Mouse (Mus musculus) right cerebral cortex, adult 18-20 months (tissue): Measurements from ENCODE around the gene Asic2.

ENCODE experiments used
- DNase-seq: peaks from one replicate; pipeline ENCODE4 v3.0.0; 2022; ENCODE audit warnings: mixed read lengths

The Asic2 gene

DNA sequence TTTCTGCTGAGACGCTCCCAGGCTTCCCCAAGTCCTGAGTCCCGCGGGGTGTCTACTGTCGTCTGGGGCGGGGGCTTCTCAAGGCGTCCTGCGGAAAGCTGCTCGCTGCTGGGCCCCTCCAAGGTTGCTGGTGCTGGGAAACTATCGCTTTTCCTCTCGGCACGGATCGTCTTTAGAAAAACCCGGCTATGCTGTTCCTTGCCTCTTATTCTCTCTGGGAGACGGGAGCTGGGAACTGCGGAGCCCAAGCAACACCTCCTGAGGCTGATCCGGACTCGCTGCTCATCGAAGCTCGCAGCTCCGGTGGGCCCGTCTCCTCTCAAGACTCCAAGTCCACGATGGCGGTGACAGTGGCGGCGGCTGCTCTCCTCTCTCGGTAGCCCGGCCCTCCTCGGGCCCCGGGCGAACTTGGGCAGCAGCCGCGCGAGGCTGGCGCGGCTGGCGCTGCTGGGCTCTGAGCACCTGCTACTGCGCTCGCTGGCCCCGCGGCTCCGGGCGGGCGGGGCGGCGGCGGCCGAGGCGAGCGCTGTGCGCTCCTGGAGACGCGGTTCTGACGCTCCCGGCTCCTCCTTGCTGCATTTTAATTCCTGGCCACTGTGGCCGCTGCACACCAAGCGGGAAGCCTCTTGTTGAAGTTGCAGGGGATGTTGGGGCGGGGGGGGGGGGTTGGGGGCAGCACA lies 815.0 kb downstream of the Asic2 start:
- DNase-seq: peak; percentile 86

DNA sequence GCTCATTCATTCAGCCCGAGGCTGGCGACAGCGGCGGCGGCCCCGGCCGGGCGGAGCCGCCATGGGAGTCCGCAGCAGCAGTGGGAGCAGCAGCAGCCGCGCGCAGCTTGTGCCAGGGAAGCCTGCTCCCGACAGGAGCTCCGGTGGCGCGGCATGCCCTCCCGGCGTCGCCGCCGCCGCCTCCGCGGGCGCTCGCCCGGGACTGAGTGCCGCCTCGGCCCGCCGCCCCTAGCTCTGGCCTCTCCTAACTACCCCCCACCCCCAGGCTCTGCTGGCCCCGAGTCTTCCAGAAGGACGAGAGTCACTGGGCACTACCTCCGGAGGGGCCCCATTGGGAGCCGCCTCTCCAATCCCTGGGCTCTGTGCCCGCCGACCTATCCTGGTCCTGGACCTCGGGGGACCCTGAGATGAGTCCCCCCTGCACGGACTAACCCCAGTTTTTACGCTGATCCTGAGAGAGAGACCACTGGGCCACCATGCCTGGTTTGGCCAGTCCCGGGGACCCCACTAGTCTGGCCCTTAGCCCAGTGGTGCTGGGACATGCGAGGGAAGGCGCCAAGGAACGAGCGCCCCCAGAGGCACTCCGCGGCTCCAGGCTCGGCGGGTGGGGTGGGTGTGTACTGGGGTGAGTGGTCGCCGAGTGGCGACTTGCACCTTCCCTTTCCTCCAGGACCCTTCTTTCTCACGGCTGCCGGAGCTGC lies 815.6 kb downstream of the Asic2 start:
- DNase-seq: peak; percentile 79

DNA sequence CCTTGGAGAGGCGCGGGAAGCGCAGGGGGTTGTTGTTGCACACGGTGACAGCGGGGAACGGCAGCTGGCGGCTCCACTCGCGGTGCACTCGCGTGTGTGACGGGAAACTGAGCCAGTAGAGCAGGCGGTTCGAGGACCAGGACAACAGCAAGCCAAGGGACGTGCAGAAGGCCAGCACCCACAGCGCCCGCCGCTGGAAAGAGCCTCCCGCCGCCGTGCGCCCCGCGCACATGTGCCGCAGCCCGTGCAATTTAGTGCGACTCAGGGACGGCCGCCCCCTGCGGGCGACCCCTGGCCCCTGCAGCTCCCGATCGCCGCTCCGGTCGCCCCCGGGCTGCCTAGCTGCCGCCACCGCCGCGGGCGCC lies 816.3 kb downstream of the Asic2 start:
- peak; percentile 61 for DNase-seq

DNA sequence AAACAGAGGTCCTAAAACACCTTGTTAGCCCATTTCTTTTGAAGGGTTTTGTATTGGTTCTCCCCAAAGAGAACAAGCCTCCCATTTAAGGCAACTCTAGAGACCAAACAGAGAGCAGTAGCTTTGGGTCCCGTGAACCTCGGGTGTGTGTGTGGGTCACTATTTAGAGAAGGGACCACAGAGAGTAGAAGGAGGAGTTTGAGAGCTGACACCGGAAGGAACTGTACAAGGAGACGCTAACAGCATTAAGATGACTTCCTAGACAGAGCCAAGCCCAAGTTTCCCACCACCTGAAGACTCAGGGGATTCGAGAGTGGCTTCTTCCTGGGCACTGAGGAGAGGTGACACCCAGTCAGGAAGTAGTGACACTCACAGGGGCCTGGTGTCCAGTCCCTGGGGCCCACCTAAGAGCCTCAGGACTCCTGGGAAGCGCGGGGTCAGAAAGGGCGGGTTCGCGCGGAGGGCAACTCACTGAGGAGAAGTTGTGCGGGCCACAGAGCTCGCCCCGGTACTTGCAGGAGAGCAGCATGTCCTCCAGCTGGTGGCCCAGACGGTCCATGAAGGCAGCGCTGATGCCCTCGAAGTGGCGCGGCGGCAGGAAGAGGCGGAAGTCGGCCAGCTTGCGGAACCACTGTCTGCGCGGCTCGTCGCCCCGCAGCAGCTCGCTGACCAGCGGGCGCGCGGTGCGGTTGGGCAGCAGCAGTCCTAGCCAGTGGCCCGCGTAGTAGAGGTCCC lies 816.8 kb downstream of the Asic2 start:
- peak; percentile 16 for DNase-seq

DNA sequence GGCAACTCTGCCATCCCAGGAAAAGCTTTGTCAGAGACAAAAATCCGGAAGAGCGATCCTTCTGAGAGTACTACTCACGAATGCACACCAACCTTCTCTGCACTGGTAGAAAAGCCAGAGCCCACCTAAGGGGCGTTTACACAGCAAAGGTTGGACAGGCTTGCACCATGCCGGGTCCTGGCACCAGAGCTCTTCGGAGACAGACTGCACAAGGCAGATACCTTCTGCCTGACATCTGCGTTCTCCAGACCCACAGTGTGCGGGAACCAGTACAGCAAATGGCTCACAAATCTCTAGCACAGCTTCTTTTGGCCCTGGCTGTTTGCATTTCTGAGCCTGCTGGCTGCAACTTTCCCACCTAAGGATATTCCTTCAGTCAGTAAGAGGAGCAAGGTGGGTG lies 817.6 kb downstream of the Asic2 start:
- DNase-seq: no peak

DNA sequence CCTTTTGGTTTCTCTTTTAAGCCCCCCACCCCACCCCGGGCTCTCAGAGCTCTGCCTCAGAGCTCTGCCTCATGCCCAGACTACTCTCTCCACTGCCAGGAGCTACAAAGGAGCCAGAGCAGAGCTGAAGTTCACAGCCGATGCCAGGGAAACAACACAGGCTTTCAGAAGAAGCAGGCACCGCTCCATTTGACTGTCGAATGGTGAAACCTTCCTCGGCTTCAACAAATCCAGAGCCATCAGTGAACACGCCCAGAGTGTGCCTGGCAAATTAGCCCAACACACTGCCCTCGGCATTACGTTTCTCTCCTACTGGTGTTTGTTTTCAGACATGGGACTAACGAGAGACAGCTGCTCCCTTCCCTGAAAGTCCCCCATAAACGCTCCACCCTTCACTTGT lies 819.8 kb downstream of the Asic2 start:
- DNase-seq: peak; percentile 48

DNA sequence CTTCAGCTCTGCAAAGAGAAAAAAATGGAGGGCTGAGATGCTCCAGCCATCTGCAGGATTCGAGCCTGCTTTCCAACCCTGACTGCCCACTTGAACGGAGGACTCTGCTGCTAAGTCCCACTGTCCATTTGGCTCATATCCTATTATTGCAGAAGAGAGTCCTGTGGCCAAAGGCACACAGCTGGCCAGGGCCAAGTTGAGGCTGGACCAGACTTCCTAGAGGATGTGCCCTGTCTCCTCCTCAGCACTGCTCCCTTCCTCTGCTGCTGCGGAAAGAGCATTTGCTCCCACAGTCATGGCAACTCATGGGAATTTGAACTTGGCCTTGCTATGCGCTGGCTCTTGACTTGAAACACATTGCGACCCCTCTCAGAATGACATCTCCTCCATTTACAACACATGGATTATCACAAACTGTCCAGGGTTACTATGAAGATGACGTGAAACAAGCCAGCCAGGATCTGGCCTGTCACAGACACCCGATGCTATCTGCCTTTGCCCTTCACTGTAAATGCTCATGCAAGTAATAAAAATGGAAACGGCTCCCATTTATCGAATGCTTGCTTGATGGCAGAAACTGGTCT lies 821.6 kb downstream of the Asic2 start:
- DNase-seq: no peak

DNA sequence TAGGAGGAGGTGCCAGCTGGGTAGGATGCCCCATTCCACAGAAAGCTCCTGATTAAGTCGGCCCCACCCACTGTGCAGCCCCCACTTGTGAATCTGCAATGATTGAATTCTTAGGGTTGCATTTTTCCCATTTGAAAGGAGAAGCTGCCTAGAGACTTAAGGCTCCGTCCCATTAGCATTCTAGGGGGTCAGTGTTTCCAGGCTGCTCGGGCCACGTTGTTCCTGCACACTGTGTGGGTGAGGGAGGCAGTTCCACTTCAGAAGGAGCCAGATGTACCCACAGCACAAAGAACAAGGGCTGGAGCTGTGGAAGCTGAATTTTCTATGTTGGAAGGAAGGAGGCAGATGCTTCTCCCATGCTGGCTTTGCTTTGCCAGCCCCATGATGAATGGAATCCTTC lies 833.1 kb downstream of the Asic2 start:
- peak; percentile 70 for DNase-seq

DNA sequence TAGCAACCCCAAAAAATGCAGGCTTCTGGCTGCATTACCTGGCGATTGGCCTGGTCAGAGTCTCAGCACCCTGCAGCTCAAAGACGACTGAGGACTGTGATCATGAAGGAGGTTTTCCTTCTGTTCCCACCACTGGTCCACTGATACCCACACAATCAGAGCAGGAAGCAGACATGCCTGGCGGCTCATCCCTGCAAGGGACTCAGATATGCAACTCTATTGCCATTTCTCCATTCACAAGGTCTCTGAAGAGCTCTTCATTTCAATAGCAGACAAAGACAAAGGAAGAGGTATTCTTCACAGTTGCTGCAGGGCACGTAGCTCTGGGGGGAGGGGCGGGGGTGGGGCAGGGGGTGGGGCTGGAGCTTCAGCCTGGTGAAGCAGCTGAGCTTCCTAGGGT lies 834.3 kb downstream of the Asic2 start:
- DNase-seq: no peak

DNA sequence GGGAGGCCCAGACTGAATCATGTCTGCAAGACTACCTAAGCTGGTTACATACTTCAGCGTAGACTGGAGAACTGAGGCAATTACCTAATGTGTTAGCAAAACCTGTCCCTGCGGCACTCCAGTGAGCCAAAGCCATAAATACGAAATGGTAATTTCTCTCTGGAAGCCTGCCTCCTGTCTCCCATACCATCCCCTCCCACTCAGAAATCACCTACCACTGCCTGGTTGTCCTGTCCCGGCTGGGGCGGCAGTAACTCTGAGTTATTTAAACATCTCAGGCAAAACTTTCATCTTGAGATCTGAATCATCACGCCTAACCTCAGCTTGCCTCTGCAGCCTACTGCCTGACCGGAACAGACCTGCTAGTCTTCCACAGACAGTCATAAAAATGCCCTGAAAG lies 835.6 kb downstream of the Asic2 start:
- peak; percentile 63 for DNase-seq

DNA sequence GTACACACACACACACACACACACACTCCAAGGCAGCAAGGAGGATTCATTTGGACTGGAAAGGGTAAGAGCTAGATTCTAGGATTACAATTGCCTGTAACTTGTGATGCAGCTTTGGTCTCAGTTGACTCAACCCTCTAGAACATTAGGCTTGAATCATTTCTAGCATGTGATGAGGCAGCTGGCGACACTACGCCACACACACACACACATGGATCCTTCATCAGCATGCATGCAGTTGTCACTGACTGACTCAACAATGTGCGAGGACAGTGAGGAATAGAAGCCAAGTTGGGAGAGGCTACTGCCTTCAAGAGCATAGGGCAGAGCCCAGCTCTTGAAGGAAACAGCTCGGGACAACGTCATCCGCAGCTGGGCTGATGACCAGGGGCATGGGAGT lies 843.9 kb downstream of the Asic2 start:
- no peak for DNase-seq

DNA sequence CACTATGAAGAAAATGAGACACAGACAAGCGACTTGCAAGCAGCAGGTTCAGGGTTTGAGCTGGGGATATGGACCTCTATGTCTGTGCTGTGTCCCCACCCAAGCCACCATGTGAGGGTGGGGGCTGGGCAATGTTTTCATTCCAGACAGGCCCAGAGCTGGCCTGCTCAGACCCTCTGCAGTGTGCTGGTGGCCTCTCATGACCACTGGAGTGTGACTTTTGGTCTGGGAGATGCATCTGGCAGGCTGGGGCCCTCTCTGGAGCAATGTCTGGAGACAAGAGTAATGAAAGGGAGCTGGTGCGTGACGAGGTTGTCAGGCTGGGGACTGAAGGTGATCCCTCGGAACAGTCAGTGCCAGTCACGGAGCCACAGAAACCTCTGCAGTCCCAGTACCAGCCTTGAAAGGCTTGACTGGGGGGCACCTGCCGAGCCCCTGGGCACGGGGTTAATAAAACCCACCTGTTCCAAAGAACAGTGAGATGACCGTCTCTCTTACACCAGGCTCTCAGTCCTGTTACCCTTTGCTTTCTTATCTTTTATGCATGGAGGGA lies 848.2 kb downstream of the Asic2 start:
- no peak for DNase-seq

DNA sequence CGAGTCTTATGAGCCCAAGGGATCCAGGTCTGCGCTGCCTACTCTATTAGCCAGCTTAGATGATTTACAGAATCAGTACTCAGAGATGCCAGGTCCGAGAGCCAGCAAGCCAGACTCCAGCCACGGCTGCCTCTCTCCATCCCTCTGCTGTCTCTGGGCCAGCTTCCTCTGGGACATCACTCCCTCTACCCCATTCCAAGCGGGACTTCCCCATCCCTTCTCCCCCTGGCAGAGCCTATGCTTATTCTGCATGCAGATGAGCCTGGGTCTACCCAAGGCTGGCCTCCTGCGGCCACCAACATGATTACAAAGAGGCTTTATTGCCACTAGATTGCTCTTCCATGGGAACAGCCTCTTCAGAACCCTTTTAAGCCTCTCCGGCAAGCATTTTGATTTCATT lies 850.2 kb downstream of the Asic2 start:
- no peak for DNase-seq

DNA sequence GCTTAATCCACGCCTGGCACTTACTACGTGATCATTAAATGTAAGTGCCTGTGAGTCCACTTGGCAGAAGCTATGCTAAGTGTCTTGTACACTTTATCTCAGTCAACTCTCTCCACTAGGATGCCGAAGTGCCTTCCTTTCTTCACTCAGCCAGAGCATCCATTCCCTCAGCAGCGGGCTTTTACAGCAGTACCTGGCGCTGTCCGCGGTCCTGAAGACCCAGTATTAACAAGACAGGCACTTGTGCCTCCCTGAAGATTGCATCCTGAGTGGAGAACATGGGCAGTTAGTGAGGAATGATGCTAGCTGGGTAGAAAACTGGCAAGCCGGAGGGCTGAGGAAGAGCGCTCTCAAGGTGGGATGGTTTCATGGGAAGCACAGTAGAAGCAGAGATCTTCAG lies 852.6 kb downstream of the Asic2 start:
- DNase-seq: no peak

DNA sequence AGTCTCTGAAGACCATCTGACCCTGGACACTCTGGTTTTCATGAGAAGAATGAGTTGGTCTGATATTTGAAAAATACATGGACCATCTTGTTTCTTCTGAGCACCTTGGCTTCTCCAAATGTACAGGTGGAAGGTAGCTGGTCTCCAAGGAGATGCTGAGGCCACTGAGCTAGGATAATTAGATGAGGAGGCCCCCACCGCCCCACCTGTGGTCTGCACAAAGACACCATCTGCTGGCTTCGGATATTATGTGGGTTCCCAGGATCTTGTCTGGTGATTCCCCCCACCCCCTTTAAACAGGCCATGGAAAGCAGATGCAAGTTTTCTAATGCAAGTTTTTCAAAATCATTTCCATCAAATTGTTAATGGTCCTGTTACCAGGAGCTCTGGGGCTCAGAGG lies 856.6 kb downstream of the Asic2 start:
- DNase-seq: no peak

DNA sequence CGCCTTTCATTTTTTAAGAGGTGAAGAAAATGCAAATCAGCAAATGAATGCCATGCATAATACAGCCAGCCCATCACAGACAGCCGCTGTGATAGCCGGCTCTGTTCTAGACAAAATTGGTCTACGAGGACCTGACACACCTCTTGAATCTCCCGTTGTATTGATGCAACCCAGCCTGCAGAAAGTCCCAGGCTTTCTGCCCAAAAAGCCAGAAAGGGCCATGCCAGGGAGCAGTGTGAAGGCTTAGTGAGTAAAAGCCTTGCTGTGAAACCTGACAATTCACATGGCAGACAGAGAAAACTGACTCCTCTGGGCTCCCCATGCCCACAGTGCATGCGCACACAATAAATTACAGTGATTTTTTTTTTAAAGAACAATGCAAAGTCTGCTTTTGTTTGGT lies 858.2 kb downstream of the Asic2 start:
- no peak for DNase-seq

DNA sequence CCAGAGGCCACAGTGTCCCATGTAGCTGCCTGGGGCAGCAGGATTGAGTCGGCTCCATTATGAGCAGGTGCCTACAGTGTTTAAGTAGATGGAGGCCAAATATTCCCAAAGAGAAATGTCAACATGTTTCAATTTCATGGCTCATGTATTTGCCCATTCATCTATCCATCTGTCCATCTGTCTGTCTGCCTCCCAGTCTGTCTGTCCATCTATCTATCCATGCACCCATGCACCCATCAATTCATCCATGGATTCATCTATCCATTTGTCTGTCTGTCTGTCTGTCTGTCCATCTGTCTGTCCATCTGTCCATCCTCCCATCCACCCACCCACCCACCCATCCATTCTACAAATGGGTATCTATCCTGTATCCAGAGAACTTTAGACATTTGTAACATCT lies 861.3 kb downstream of the Asic2 start:
- DNase-seq: no peak

DNA sequence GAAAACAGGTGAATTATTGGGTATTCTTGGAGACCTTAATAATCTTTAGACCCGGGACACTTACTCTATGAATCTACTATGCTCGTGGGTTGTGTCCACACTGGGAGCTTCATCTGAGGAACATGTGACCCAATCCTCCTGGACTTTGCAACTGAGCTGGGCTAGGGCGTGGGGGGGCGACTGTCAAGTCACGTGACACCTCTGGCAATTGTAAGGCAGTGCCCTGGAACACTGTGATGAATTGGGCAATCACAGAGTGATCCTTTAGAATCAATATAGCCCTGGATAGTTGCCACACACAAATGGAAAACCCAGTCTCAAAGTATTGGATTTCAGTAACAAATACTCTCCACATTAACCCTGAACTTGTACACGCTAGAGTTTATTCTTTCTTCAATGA lies 867.4 kb downstream of the Asic2 start:
- DNase-seq: no peak

DNA sequence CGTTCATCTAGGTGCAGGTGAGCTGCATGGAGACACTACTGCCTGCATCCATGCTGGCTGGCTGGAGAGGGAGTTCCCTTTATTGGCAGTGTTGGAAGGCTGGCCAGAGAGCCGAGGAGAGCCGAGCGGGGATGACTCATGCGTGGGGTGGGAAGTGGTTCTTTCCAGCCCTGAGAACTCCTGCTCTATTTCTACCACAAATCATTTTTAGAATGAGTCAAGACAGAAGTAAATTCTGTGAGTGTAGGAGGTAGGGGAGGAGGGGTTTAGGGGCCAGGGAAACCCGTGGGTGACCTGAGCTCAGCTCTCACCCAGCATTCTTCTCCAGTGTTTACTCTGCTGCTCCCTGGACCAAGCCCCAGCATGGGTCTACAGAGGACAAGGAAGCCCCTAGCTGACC lies 872.2 kb downstream of the Asic2 start:
- DNase-seq: peak; percentile 91

DNA sequence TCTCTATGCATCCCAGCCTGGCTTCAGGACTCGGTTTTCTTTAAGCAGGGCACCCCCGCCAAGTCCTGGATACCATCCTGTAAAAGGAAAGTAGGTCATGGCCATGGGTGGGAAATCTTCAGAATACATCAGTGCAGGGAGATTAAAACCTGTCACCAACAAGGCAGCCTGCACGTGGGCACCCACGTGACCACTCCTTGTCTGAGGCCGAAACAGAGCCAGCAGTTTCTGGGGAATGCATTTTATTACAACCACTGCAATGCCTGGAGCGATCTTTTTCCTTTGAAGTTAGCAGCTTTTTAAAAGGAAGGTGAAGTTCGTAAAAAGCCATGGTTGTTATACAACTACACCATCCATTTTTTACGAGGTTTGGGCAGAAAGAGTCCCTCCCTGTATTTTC lies 873.7 kb downstream of the Asic2 start:
- DNase-seq: peak; percentile 67

DNA sequence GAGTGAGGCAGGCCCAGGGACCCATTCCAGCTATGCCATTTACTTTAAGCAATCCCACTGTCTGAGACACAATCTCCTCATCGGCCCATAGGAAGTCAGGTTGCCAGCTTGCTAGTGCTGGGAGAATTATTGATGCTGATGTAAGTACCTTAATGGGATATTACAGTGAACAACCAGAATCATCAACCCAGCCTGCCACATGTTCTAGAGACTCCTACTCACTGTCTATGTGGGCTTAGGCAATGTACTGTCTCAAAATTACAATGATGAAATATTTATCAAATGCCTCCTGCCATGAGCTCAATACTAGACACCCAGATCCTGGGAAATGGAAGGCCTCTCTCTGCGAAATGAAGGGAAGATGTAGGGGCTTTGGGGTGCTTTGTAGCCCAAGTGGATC lies 876.1 kb downstream of the Asic2 start:
- peak; percentile 13 for DNase-seq

DNA sequence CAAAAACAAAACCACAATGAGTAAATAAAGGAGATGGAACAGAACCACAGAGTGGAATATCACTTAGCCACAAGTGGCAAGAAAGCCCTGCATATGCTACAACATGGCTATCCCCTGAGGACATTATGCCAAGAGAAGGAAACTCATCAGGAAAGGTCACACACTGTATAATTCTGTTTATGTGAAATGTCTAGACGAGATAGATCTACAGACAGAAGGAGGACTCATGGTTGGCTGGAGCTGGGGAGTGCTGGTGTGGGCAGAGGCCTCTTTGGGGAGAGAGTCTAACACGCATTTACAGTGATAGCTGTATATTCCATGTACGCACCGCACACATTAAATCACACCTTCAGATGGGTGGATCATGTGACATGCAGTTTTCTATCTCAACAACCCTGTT lies 884.4 kb downstream of the Asic2 start:
- DNase-seq: no peak

DNA sequence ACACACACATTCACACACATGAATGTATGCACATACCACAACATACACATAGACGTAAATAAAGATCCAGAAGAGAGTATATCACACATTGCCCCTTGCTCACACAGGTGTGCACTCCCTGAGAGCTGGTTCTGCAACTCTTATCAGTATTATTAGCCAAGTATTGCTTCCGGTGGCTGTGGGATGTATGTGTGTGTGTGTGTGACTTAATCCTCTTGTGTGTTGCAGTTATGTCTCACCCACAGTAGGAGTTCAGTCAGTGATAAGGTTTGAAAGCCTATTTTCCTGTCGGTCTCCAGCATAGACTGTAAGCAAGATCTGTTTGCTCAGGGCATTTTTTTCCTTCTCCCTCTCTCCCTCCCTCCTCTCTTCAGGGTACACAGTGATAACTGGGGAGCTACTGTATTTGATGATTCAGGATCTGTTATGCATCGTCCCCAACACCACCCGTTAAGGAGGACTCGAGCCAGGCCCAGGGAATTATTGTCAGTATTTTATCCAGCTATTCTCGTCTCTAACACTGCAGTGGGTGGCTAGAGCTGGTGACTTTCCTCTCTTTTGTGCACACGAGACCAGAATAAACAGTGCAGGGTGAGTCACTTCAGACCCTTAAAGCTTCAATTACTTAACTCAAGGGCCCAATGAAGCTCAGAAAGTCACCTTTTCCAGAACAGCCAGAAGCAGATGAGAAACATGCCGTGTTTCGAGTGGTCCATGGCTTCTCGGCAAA lies 888.0 kb downstream of the Asic2 start:
- DNase-seq: peak; percentile 46
